Mouse (Mus musculus): Measurements from ENCODE around the gene Ifit2. TPM values are rescaled to one million over a fixed set of nuclear protein-coding genes. Genes with fewer than 3 reads are reported as not detected.
A peak's percentile ranks its signal among the peaks of the same experiment; 100 is the strongest.

Ifit2 gene
- 2.2 and 2.8 TPM in 2 replicates for polyA plus RNA-seq (2012; ENCODE audit: insufficient read depth, insufficient read length, missing spikeins)

GRCm38 (mm10) chr19:34550534-34551223 is at the start of gene Ifit2:
Ifit2 (plus strand) TSS chr19:34550694.
- H3K4me3 ChIP-seq (ENCODE audit: insufficient read depth, low read depth, low read length) = peak within 1 kb of the TSS; percentile 82
- peak within 1 kb of the TSS; percentile 74 for H3K27ac ChIP-seq (replicated peaks; ENCODE audit: low read depth, low read length)
- no peaks in the 10 kb centered on the region; the same call in 1 of the 2 replicates for H3K4me1 ChIP-seq (ENCODE audit: control insufficient read depth, insufficient read depth, insufficient read length, low read length)

GRCm38 (mm10) chr19:34500763-34501162 is 49.7 kb upstream of the Ifit2 start:
- no peaks in the 10 kb centered on the region for H3K4me1 ChIP-seq (ENCODE audit: control insufficient read depth, insufficient read depth, insufficient read length, low read length)
- H3K4me3 ChIP-seq (ENCODE audit: insufficient read depth, low read depth, low read length) = no peak overlapping the region
- no peak overlapping the region for H3K27ac ChIP-seq (replicated peaks; ENCODE audit: low read depth, low read length)

GRCm38 (mm10) chr19:34505161-34505721 is 45.3 kb upstream of the Ifit2 start:
- Histone ChIP-seq H3K4me3 (ENCODE audit: insufficient read depth, low read depth, low read length) (no peak overlapping the region), H3K27ac (replicated peaks; ENCODE audit: low read depth, low read length) (no peak overlapping the region), H3K4me1 (ENCODE audit: control insufficient read depth, insufficient read depth, insufficient read length, low read length) (no peaks in the 10 kb centered on the region)

GRCm38 (mm10) chr19:34510717-34511116 is 39.8 kb upstream of the Ifit2 start:
- peaks cover 17% of the 10 kb centered on the region for H3K4me1 ChIP-seq (ENCODE audit: control insufficient read depth, insufficient read depth, insufficient read length, low read length)
- H3K4me3 ChIP-seq (ENCODE audit: insufficient read depth, low read depth, low read length) = no peak overlapping the region
- H3K27ac ChIP-seq (replicated peaks; ENCODE audit: low read depth, low read length) = peak overlapping the region; percentile 32; the same call in 1 of the 2 replicates

- peaks cover 24% of the 10 kb centered on the region for H3K4me1 ChIP-seq (ENCODE audit: control insufficient read depth, insufficient read depth, insufficient read length, low read length)
- H3K27ac ChIP-seq (replicated peaks; ENCODE audit: low read depth, low read length) = peak overlapping the region; percentile 28
- H3K4me3 ChIP-seq (ENCODE audit: insufficient read depth, low read depth, low read length) = no peak overlapping the region
Measured at GRCm38 (mm10) chr19:34511528-34511927, 39.0 kb upstream of the Ifit2 start.

- H3K27ac ChIP-seq (replicated peaks; ENCODE audit: low read depth, low read length) = peak overlapping the region; percentile 96
- peaks cover 50% of the 10 kb centered on the region for H3K4me1 ChIP-seq (ENCODE audit: control insufficient read depth, insufficient read depth, insufficient read length, low read length)
- H3K4me3 ChIP-seq (ENCODE audit: insufficient read depth, low read depth, low read length) = no peak overlapping the region
Measured at GRCm38 (mm10) chr19:34515681-34516080, 34.8 kb upstream of the Ifit2 start.

GRCm38 (mm10) chr19:34516346-34516745 is 34.1 kb upstream of the Ifit2 start:
- H3K4me1 ChIP-seq (ENCODE audit: control insufficient read depth, insufficient read depth, insufficient read length, low read length) = peaks cover 50% of the 10 kb centered on the region
- no peak overlapping the region for H3K4me3 ChIP-seq (ENCODE audit: insufficient read depth, low read depth, low read length)
- peak overlapping the region; percentile 96 for H3K27ac ChIP-seq (replicated peaks; ENCODE audit: low read depth, low read length)

GRCm38 (mm10) chr19:34517197-34517596 is 33.3 kb upstream of the Ifit2 start:
- peak overlapping the region; percentile 96 for H3K27ac ChIP-seq (replicated peaks; ENCODE audit: low read depth, low read length)
- H3K4me1 ChIP-seq (ENCODE audit: control insufficient read depth, insufficient read depth, insufficient read length, low read length) = peaks cover 47% of the 10 kb centered on the region
- no peak overlapping the region for H3K4me3 ChIP-seq (ENCODE audit: insufficient read depth, low read depth, low read length)

- H3K27ac ChIP-seq (replicated peaks; ENCODE audit: low read depth, low read length) = peak overlapping the region; percentile 84
- no peak overlapping the region for H3K4me3 ChIP-seq (ENCODE audit: insufficient read depth, low read depth, low read length)
Measured at GRCm38 (mm10) chr19:34517812-34518594, 32.5 kb upstream of the Ifit2 start.

GRCm38 (mm10) chr19:34518786-34519185 is 31.7 kb upstream of the Ifit2 start:
- Histone ChIP-seq H3K27ac (replicated peaks; ENCODE audit: low read depth, low read length) (peak overlapping the region; percentile 84), H3K4me3 (ENCODE audit: insufficient read depth, low read depth, low read length) (no peak overlapping the region), H3K4me1 (ENCODE audit: control insufficient read depth, insufficient read depth, insufficient read length, low read length) (peaks cover 52% of the 10 kb centered on the region)

More at GRCm38 (mm10) chr19:34517812-34518594, 32.5 kb upstream of the Ifit2 start:
- H3K4me1 ChIP-seq (ENCODE audit: control insufficient read depth, insufficient read depth, insufficient read length, low read length) = peaks cover 47% of the 10 kb centered on the region

GRCm38 (mm10) chr19:34519646-34520045 is 30.8 kb upstream of the Ifit2 start:
- H3K4me3 ChIP-seq (ENCODE audit: insufficient read depth, low read depth, low read length) = no peak overlapping the region
- H3K27ac ChIP-seq (replicated peaks; ENCODE audit: low read depth, low read length) = peak overlapping the region; percentile 84
- peaks cover 49% of the 10 kb centered on the region for H3K4me1 ChIP-seq (ENCODE audit: control insufficient read depth, insufficient read depth, insufficient read length, low read length)

GRCm38 (mm10) chr19:34520051-34520450 is 30.4 kb upstream of the Ifit2 start:
- H3K27ac ChIP-seq (replicated peaks; ENCODE audit: low read depth, low read length) = peak overlapping the region; percentile 67
- H3K4me3 ChIP-seq (ENCODE audit: insufficient read depth, low read depth, low read length) = no peak overlapping the region
- peaks cover 47% of the 10 kb centered on the region for H3K4me1 ChIP-seq (ENCODE audit: control insufficient read depth, insufficient read depth, insufficient read length, low read length)

GRCm38 (mm10) chr19:34521361-34521760 is 29.1 kb upstream of the Ifit2 start:
- Histone ChIP-seq H3K4me3 (ENCODE audit: insufficient read depth, low read depth, low read length) (no peak overlapping the region), H3K4me1 (ENCODE audit: control insufficient read depth, insufficient read depth, insufficient read length, low read length) (peaks cover 36% of the 10 kb centered on the region), H3K27ac (replicated peaks; ENCODE audit: low read depth, low read length) (peak overlapping the region; percentile 77)

- Histone ChIP-seq H3K27ac (replicated peaks; ENCODE audit: low read depth, low read length) (peak overlapping the region; percentile 77), H3K4me3 (ENCODE audit: insufficient read depth, low read depth, low read length) (no peak overlapping the region), H3K4me1 (ENCODE audit: control insufficient read depth, insufficient read depth, insufficient read length, low read length) (peaks cover 31% of the 10 kb centered on the region)
Measured at GRCm38 (mm10) chr19:34521978-34522377, 28.5 kb upstream of the Ifit2 start.

GRCm38 (mm10) chr19:34523106-34523725 is 27.3 kb upstream of the Ifit2 start:
- no peak overlapping the region for H3K4me3 ChIP-seq (ENCODE audit: insufficient read depth, low read depth, low read length)
- H3K4me1 ChIP-seq (ENCODE audit: control insufficient read depth, insufficient read depth, insufficient read length, low read length) = peaks cover 24% of the 10 kb centered on the region
- H3K27ac ChIP-seq (replicated peaks; ENCODE audit: low read depth, low read length) = peak overlapping the region; percentile 59

Data from brown adipose tissue, adult 24 weeks (tissue).